Mouse (Mus musculus): ENCODE measurements around the gene Tm9sf2.
A peak's percentile ranks its signal among the peaks of the same experiment; 100 is the strongest.
"Not testable (repeated sequence)": the region's sequence is repeated elsewhere in the genome, so short reads cannot be mapped to it uniquely, and the experiment has no call there.

The Tm9sf2 gene

DNA sequence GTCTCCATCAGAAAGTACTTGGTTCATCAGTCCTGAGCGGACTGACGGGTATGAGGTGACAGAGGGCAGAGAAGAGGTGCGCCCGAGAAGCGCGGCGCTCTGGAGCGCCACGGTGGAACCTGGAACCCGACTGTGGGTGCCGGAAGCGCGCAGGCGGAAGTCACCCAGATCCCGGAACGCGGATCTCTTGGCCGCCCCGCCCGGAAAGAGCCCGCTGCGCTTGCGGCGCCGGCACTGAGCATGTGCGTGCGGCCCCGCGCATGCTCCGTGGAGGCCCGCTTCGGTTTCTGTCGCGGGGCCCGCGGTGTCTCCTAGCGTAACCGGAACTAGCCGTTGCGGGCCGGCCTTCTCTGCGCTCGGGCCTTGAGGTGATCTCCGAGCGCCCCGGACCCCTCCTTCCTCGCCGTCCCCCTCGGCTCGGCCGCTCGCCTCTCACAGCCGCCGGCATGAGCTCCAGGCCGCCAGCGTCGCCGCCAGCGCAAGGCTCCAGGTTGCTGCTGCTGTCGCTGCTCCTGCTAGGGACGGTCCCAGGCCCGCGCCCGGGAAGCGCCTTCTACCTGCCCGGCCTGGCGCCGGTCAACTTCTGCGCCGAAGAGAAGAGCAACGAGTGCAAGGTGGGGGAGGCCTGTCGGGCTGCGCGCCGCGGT lies at the start of gene Tm9sf2:
Tm9sf2 (plus strand) TSS at position 217 of the 647 bp plus-strand sequence.
- DNase-seq (ENCODE audit: low spot score), result peak; percentile 90

DNA sequence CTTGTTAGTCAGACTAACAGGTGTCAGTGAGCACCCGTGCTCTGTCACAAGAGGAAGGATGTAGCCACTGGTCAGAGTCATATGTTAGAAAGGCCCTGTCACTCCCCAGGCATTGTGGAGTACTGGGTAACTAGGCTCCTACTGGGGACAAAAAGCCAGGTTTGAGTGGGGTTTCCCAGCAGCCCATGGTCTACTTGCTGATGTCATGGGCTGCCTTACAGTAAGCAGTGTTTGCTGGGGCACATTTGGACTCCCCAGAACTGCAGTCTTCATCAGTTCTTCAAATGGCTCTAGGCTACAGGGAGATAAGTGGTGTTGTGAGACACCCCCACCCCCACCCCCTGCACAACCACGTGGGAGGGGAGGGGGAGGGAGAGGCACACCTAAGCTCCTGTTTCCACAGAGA lies 48.9 kb upstream of the Tm9sf2 start:
- no peak for DNase-seq (ENCODE audit: low spot score)

DNA sequence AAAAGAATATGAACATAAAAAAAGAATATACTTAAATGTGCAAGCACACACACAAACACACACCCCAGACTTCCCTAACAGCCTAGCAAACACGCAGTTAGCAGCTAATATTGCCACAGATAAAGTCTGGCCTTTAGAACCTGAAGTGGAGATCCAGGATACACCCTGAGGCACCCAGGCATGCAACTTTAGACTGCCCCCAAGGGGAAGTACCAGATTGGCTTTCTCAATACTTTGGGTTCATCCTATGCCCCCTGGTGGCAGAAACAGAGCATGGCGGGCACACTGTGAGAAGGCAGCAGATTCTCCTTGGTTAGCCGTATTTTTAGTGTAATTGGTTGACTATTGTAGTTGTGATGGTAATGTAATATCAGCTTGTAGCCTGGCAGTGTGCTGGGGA lies 46.2 kb upstream of the Tm9sf2 start:
- peak; percentile 74 for DNase-seq (ENCODE audit: low spot score)

DNA sequence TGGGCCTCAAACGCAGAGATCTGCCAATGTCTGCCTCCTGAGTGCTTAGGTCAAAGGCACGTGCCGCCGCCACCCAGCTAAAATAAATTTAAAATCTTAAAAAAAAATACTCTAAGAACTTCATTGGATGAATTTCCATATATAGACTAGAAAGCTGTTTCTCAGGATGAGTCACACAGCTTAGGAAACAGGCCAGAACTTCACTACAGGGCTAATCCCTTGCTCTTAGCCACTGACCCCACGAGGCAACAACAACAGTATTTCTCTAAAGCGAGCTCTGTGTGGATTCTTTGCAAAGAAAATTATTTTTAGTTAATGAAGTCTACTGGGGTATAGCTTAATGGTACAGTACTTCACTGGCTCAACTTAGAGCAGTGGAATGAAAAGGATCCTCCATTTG lies 45.5 kb upstream of the Tm9sf2 start:
- DNase-seq (ENCODE audit: low spot score), result no peak

DNA sequence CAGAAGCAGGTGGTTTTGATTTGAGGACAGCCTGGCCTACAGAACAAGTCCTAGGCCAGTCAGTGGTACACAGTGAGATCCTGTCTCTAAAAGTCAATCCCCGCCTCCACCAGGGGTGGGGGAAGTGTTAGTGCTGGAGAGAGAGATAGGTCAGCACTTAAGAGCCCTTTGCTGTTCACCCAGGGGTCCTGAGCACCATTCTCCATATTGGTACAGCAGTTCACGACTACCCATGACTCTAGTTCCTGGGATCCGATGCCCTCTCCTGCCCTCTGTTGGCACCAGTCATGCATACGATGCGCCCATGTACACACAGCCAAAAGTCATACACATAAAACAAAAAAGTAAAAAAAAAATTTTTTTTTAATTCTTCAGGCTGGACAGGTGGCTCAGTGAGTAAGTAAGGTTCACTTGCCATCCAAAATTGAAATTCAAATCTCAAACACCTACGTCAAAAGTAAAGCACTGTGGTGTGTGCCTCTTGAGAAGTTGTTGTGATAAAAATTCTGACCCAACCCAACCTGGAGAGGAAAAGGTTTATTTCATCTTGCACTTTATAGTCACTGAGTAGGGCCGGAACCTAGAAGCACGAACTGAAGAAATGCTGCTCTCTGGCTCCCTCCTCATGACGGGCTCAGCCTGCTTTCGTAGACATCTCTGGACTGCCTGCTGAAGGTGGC lies 44.3 kb upstream of the Tm9sf2 start:
- no peak for DNase-seq (ENCODE audit: low spot score)

DNA sequence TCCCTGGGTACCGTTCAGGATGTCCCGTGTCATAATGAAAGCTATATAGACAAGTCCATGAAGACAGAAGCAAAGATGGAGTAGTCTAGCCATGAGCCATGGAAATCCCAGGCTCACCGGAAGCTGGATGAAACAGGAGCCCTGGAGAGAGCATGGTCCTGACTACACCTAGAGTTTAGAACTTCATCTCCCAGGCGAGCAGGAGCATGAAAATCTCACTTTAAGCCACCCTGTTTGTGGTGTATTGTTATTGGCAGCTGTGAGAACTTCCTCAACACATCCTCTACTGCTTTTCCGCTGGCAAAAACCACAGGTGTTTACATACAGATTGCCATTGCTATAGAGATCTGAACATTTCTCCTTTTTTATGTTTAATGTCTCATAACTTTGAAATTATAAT lies 43.2 kb upstream of the Tm9sf2 start:
- no peak for DNase-seq (ENCODE audit: low spot score)

DNA sequence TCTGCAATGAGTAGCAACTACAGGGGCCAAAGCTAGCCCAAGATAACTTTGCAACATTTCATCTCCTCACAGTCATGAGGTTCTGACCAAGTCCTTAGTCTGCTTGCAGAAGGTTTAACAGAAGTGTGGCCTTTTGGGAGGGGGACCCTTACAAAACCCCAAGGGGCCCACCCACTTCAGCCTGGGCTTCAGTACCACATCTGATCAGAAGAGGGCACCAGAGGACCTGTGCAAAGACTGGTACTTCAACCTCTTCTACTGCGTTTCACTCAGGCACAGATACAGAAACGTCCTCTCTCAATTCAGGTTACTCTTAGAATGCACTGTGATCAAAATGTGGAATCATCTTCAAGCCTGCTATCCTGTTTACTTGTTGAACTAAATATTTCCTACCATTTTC lies 42.3 kb upstream of the Tm9sf2 start:
- DNase-seq (ENCODE audit: low spot score), result peak; percentile 48

DNA sequence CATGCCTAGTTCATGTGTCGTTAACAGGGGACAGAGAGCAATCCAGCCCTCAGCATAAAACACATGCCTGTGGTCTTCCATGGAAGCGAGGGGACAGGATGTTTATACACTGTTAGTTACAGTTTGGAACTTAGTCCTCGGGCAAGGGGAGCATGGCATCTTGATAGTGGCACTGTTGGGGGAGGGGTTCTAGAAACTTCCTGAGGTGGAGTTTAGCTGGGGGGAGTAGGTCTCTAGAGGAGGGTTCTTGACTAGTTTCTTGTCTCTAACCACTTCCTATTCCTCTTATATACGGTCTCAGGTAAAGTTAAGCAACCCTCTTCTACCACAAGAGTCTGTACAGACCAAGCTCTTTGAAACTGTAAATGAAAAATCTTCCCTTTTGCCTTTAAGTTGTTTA lies 40.6 kb upstream of the Tm9sf2 start:
- DNase-seq (ENCODE audit: low spot score), result no peak

DNA sequence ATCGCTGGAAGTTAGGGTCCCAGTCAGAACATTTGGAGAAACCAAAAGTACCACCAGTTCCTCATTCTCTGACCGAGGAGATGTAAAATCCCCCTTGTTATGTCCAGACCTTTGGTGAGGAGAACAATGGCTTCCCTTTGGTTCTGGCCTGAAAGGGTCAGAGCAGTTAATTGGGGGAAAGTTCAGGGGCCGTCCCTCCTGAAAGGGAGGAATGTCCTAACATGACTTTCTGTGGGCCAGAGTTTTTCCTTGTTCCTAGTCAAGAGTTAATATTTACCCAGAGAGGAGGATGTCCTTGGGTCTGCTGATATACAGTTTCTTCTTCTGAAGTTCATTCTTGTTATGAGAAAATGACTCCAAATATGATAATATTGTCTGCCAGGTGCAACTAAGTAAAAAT lies 38.8 kb upstream of the Tm9sf2 start:
- not testable (repeated sequence) for DNase-seq (ENCODE audit: low spot score)

DNA sequence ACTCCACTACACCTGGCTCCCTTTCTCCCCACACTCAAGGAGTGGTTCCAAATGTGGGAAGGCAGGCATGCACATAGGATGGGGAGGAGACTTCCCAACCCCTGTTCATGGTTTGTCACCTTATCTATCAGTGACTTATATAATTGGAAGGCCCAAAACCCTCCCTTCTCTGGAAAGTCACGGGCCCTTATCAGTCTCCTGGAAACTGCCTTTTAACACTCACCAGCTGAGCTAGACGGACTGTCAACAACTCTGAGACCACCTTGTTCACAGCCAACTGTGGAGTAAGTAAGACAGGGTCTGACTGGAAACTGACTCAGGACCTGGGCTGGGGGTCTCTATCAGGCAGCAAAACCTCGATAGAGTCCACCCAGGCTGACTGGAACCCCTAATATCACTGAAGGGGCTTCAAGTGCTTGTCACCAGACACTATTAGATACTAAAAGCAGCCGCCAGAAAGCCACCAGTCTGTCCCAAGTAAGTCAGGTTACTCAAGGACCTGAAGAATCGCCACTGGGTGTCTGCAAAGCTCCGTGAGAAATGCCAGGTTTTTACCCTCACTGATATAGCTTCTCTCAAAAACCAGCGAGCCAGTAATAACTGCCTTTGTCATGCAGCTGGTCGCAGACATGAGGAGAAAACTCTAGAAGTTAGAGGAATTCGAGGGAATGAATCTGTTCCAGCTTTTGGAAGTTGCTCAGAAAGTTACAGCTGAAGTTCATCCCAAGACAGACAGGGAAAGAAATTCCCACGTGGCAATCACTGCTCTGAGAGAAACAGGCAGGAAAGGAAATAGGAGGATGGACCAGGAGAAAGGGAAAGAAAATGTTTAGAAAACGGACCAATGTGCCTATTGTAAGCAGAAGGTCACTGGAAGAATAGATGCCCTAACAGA lies 37.8 kb upstream of the Tm9sf2 start:
- no peak for DNase-seq (ENCODE audit: low spot score)

DNA sequence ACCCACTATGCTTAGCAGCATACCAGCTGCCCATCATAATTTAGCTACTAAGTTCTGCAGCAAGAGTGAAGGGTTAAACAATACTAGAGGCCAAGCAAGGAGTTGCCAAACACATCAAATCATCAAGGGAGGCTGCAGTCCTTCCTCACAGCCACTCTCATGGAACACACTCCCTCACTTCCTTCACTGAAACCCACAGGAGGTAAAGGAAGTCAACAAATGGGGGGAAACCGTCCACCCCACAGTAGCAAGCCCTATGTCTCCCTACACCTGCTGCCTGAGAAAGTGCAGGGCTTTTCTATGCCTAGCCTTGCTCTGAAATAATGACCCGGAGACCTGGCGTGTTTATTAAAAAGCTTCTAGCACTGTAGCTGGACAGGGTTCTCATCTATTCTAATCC lies 36.9 kb upstream of the Tm9sf2 start:
- DNase-seq (ENCODE audit: low spot score), result no peak

DNA sequence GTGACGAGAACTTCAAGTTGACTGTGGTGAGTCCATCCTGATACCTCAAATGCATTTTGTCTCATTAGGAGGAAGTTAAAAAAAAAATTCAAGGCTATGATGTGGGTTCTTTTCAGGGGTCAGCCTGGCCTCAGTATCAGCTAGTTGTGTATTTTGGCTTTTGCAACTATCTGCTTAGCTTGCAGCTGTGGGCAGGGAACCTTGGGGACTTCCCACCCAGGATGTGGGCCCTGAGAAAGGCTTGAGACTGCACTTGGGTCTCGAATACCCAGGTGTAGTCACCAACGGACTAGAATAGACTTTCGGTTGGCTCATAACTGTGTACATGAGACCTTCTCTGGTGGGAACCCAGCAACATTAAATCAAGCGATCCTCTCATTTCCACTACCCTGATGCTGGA lies 33.4 kb upstream of the Tm9sf2 start:
- DNase-seq (ENCODE audit: low spot score), result no peak

DNA sequence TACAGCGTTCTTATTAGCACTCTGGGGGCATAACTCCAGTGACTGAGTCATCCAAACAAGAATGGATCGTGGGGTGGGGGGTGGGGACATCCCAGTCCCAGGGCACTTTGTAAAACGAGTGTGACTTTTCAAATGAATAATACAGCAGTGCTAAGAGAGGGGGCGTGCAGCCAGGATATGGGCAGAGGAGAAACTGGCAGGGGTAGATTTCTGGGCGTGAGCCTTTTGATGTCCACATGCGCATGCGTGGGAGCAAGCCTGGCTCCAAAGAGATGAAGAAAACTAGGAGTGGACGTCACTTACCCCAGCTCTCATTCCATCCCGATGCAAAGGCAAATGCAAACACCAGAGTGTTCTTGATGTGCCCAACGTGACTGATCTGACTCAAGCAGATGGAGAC lies 32.5 kb upstream of the Tm9sf2 start:
- no peak for DNase-seq (ENCODE audit: low spot score)

DNA sequence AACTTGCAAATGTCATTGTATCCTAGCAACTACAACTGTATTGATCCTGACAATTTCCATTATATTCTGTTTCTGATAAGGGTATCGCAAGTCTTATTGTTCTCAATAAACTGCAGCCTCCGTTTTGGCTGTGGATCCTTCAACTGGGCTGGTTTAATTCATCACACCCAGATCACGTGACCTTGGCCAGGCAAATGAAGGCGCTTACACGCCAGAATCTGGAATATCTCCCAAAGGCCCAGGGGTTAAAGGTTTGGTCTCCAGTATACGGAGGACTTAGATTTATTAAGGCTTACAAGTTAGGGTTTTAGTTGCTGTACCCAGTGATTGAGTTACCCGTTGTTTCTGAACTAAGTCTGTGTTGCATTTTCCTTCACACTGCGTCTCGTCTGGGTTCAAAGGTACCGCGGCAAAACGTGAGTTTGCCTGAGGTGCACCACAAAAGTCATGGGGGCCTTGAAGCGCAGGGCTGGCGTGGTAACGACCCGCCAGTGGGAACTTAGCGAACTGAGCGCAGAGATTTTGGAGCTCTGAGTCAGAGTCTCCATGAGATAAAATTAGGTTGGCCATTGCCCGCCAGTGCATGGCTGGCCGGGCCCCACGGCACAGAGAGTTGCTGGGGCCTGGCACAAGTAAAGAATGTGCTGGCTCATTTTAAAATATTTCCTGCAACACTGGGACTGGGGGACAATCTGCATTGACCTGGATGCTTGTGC lies 31.2 kb upstream of the Tm9sf2 start:
- DNase-seq (ENCODE audit: low spot score), result no peak

DNA sequence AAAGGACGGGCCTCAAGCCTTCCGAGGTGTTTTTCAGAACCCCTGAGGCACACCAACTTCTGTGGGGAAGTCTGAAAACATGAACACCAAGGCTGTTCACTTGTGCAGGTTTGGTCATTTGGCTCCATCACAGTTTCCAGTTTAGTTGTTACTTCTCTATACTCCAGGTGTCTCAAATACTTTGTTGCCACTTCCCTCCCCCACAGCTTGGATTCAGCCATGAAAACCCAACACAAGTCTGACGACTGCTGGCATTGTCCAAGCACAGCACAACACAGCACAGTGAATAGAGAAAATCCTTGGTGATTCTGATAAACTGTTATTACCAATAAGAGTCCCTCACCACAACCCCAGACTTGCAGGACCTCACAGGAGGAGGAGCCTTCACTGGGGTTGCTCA lies 29.8 kb upstream of the Tm9sf2 start:
- DNase-seq (ENCODE audit: low spot score), result no peak

DNA sequence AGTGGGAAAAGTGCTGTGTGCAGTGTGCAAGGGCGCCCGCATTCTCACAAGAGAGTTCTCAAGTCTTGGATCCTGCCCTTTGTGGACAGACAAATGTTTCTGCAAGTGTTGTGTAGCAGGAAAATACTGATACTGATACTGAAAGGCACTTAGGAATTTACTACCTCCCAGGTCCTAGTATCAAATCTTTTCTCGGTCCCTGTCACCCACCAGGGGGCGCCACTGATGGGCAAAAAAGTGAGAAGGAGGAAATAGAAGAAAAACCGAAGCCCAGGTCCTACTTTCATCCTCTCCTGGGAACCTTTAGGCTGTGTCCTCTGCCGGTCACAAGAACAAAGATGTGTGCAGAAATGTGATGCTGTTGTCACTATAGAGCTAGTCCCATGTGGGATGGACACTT lies 27.4 kb upstream of the Tm9sf2 start:
- DNase-seq (ENCODE audit: low spot score), result peak; percentile 56

DNA sequence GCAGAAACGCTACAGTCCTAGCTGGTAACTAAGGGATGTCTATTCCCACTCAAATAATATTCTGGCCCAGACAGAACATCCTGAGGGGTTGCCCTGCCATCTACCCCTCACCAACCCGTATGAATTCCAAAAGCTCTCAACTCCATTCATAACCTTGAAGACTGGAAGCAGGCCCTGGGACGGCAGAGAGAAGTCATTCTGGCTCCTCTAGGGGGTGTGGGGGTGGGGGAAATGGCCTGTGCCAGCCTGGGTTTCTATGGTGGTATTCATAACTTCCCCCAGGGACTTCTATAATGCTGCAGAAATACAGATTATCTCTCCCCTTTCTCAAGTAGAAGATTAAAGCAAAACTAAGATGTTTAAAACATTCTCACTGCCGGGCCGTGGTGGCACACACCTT lies 26.9 kb upstream of the Tm9sf2 start:
- DNase-seq (ENCODE audit: low spot score), result no peak

DNA sequence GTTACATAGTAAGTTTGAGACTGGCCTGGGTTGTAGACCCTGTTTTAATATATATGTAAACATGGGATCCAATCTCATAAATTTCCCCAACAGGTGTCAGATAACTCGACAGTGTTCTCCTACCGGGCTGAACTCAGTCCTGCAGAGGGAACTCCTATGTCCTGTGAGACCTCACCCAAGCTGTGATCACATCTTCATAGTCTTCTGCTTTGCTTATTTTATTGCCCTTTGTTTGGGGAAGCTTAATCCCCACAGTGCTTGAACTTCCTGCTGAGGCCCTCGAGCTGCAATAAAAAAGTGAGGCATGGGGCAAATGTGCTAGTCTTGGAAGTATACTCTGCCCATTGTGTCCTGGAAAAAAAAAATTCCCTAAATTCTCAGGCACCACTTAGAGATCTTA lies 25.5 kb upstream of the Tm9sf2 start:
- DNase-seq (ENCODE audit: low spot score), result no peak

DNA sequence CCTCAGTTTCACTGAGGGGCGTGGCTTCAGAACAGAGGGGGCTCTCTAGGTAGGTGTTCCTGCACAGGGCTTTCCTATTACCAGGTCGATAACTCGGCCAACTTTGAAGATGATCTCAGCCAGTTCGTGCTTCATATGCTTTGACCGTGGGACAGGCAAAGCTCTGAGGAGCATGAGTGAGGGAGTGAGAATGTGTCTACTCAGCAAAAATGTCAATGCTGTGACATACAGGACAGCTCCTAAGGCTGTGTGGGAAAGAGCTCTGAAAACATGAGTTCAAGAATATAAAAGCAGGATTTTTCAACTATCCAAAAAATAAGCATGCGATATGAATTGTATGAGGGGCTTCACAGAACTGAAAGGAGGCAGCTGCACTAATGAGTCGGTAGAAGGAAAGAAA lies 23.3 kb upstream of the Tm9sf2 start:
- DNase-seq (ENCODE audit: low spot score), result no peak

DNA sequence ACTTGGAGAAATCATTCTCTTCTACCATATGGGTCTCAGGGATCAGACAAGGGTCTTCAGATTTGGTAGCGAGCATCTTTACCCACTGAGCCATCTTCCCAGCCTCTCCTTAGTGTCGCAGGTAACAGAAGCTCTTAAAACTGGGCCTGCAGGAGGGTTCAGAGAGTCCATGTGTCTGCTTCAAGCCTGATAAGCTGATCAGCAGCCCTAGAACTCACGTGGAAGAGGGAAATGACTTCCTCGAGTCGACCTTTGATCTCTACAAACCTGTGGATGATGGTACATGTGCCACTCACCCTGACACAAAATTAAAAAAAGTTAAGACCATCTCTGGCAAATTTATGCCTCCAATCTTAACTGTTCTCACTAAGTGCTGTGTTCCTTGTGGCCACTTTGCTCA lies 18.9 kb upstream of the Tm9sf2 start:
- no peak for DNase-seq (ENCODE audit: low spot score)

DNA sequence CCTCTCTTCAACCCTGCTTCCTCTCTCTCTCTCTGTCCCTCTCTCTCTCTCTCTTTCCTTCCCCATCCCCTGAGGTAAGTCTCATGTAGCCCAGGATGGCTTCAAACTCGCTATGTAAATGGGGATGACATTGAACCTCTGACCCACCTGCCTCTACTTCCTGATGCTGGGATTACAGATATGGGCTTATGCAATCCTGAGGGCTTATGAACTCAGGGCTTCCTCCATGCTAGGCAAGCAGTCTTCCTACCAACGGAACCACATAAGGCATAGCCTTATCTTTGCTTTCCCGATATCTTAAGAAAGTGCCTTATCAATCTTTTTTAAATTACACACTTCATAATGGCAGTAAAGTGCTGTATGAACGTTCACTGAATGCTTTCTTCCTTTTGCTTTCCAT lies 14.5 kb upstream of the Tm9sf2 start:
- DNase-seq (ENCODE audit: low spot score), result no peak

DNA sequence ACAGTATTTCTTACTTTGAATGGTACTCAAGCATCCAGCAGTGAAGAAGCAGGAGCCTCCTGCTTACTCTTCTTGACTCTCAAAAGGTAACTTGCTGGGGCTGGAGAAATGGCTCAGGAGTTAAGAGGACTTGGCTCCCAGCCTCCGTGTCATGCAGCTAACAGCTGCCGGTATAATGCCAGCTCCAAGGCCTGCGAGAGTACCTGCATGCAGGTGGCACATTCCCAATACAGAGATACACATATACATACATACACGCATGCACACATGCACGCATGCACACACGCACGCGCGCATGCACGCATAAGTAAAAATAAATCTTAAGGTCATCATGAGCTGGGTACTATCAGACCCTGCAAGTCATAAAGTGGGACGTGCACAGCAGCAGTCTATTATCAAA lies 10.5 kb upstream of the Tm9sf2 start:
- no peak for DNase-seq (ENCODE audit: low spot score)

DNA sequence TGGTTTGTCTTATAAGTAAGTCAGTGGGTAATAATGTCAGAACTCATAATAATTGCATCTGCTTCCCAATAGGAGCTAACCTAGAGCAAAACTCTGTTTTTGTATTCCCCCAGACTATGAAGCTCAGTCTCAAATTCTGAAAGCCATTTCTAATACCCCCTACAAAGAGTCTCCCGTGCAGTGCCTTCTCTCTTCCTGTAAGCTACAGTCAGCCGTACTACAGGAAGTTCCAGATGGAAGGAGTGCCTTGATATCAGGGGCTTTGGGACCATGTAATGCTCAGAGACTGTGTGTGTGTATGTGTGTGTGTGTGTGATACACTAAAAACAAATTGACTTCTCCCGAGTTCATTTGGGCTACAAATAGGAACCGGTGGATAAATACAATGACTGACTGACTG lies 7.3 kb upstream of the Tm9sf2 start:
- no peak for DNase-seq (ENCODE audit: low spot score)

Measured in spleen, adult 12 weeks (tissue).